Comparison of ENCODE assay signal across 9 mouse cellular contexts in genomic region chr6:120603454-120603853, GRCm38 (mm10).
DNase-seq lines count a peak whose midpoint lies in the region; ATAC-seq and TF ChIP-seq lines count a peak whose summit lies in the region.
"Had no signal": no experiment of that assay in that cellular context is flagged by ENCODE, and none has a peak within 500 bp of the region (broad histone marks: within the 10 kb centered on the region; RNA-seq: fewer than 3 reads in every experiment).

No protein-coding gene starts in this region.

- H3K9ac ChIP-seq in lung, postnatal 0 days (replicated peaks; ENCODE audit: low read depth), result no peak overlapping the region
- no peak overlapping the region for H3K9ac ChIP-seq in forebrain, embryonic 16.5 days (replicated peaks; ENCODE audit: low read depth, low read length)
- H3K9ac ChIP-seq: midbrain, embryonic 12.5 days had no signal

- H3K27ac ChIP-seq in kidney, adult 2 months (ENCODE audit: insufficient read depth, low read depth, low read length), result no peak overlapping the region
- no peak overlapping the region for H3K27ac ChIP-seq in lung, postnatal 0 days (ENCODE audit: low read length)
- H3K27ac ChIP-seq in forebrain, embryonic 16.5 days (ENCODE audit: low read length), result no peak overlapping the region

- ATAC-seq in lung, postnatal 0 days, result peak; percentile 48; the same call in 1 of the 2 replicates
- no peak for ATAC-seq in monocyte, adult 5-6 weeks (replicated peaks; ENCODE audit: insufficient number of reproducible peaks, low FRiP score, low TSS enrichment, poor library complexity, severe bottlenecking)
- no peak for ATAC-seq in forebrain, embryonic 16.5 days

- WGBS in kidney, adult 2 months, result 59% methylated on average over 2 of the region's 2 CpGs
- WGBS in lung, postnatal 0 days, result 55% methylated on average over 2 of the region's 2 CpGs
- 50% methylated on average over 2 of the region's 2 CpGs for WGBS in forebrain, embryonic 16.5 days

- H3K4me1 ChIP-seq in kidney, adult 2 months (ENCODE audit: control insufficient read depth, insufficient read depth, low read length), result no peaks in the 10 kb centered on the region
- no peaks in the 10 kb centered on the region for H3K4me1 ChIP-seq in lung, postnatal 0 days (ENCODE audit: insufficient read depth, low read depth, low read length)
- H3K4me1 ChIP-seq in forebrain, embryonic 16.5 days (replicated peaks; ENCODE audit: control insufficient read depth, insufficient read depth, low read length), result no peaks in the 10 kb centered on the region; the same call in none of the 2 replicates

- no peaks in the 10 kb centered on the region for H3K27me3 ChIP-seq in kidney, adult 2 months (replicated peaks; ENCODE audit: control insufficient read depth, insufficient read depth, low read length)
- H3K27me3 ChIP-seq in lung, postnatal 0 days (replicated peaks; ENCODE audit: insufficient read depth, low read length), result no peaks in the 10 kb centered on the region
- 0 out of 2 replicates have a peak, but pooled peaks cover 3% of the 10 kb centered on the region for H3K27me3 ChIP-seq in forebrain, embryonic 16.5 days (replicated peaks; ENCODE audit: control insufficient read depth, insufficient read depth, low read length)
- H3K27me3 ChIP-seq: midbrain, embryonic 12.5 days had no signal

- peak; percentile 59 for TF ChIP-seq CTCF in kidney, adult 2 months (conservative IDR thresholded peaks at IDR 0.05; ENCODE audit: insufficient read depth, insufficient read length, low read depth, low read length)
- TF ChIP-seq CTCF in lung, postnatal 0 days (IDR thresholded peaks at IDR 0.05), result peak; percentile 66

- H3K9me3 ChIP-seq in lung, postnatal 0 days (ENCODE audit: low read length), result no peaks in the 10 kb centered on the region
- no peaks in the 10 kb centered on the region for H3K9me3 ChIP-seq in forebrain, embryonic 16.5 days (ENCODE audit: control insufficient read depth, low read length)
- H3K9me3 ChIP-seq: midbrain, embryonic 12.5 days had no signal

- H3K36me3 ChIP-seq in kidney, adult 2 months (ENCODE audit: control insufficient read depth, insufficient read depth, low read length), result no peaks in the 10 kb centered on the region
- H3K36me3 ChIP-seq in lung, postnatal 0 days (ENCODE audit: insufficient read depth, low read length), result no peaks in the 10 kb centered on the region
- H3K36me3 ChIP-seq in forebrain, embryonic 16.5 days (ENCODE audit: control insufficient read depth, insufficient read depth), result no peaks in the 10 kb centered on the region
- H3K36me3 ChIP-seq: midbrain, embryonic 12.5 days had no signal

- H3K4me3 ChIP-seq in kidney, adult 2 months (ENCODE audit: insufficient read depth, low read depth, low read length), result no peak overlapping the region
- H3K4me3 ChIP-seq in lung, postnatal 0 days (ENCODE audit: low read depth, low read length), result no peak overlapping the region
- no peak overlapping the region for H3K4me3 ChIP-seq in forebrain, embryonic 16.5 days (replicated peaks; ENCODE audit: low read length)
- H3K4me3 ChIP-seq: midbrain, embryonic 12.5 days had no signal

- no peak overlapping the region for H3K4me2 ChIP-seq in lung, postnatal 0 days (replicated peaks; ENCODE audit: low read depth, low read length)
- no peak overlapping the region for H3K4me2 ChIP-seq in forebrain, embryonic 16.5 days (ENCODE audit: low read length)
- H3K4me2 ChIP-seq: midbrain, embryonic 12.5 days had no signal

- DNase-seq in kidney, adult 2 months, result peak; percentile 43
- DNase-seq in kidney, adult 11 months, result no peak
- DNase-seq in MEL-GATA-1-ER (ENCODE audit: extremely low read depth, low read depth), result peak; percentile 56
- DNase-seq in c-Kit-positive CD71-positive TER-119-positive erythroid progenitor cells, embryonic 14.5 days (ENCODE audit: low spot score), result peak; percentile 92
- peak; percentile 68 for DNase-seq in lung, postnatal 0 days (ENCODE audit: low spot score)
- DNase-seq in right cerebral cortex, postnatal 36 days (ENCODE audit: low spot score in 2 of 2), result no peak

- TF ChIP-seq EP300 in lung, postnatal 0 days (IDR thresholded peaks at IDR 0.05), result no peak

- no peak for TF ChIP-seq POLR2A in kidney, adult 2 months (IDR thresholded peaks at IDR 0.05; ENCODE audit: low read depth, low read length)

Comparison
In these comparisons a context has a peak if more than half of its experiments do, and no peak if none do; other contexts are left out.
1. DNase-seq: peak in kidney, adult 2 months (single experiment), MEL-GATA-1-ER (single experiment), c-Kit-positive CD71-positive TER-119-positive erythroid progenitor cells, embryonic 14.5 days (single experiment) and lung, postnatal 0 days (single experiment); none in kidney, adult 11 months (single experiment) and right cerebral cortex, postnatal 36 days (0 of 2).